Comparison of ENCODE assay signal across 15 mouse cellular contexts in the genomic region with DNA sequence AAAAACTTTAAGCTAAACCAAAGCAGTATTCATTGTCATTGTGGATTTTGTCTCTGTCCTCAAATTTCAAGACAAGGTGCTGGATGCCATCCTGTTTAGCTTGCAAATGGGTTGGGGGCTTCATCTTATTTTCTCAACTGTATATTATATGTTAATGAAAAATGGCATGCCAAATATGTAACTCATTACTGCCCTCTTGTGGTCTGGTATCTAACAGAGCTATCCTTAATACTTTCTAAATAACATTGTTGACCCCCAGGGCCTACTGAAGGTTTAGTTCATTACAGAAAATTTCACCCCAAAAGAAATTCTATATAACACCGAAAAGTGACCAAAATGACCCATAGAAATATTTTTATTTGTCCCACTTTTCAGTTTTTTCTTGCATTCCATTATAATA. TPM values are rescaled to one million over a fixed set of nuclear protein-coding genes. Genes with fewer than 3 reads are reported as not detected.
DNase-seq lines count a peak whose midpoint lies in the region; ATAC-seq and TF ChIP-seq lines count a peak whose summit lies in the region.
"Had no signal": no experiment of that assay in that cellular context is flagged by ENCODE, and none has a peak within 500 bp of the region (broad histone marks: within the 10 kb centered on the region; RNA-seq: fewer than 3 reads in every experiment).

No protein-coding gene starts in this region.

- intact Hi-C loops in left cerebral cortex, postnatal 25 days (cut with DNase I), result loop anchor here (2.0 to 10.0 kb wide), 2 partner anchors 207 to 451 kb away; no protein-coding TSS in a partner anchor

- H3K4me3 ChIP-seq in forebrain, postnatal 0 days (ENCODE audit: low read depth, low read length), result no peak overlapping the region
- no peak overlapping the region for H3K4me3 ChIP-seq in forebrain, embryonic 13.5 days
- no peak overlapping the region for H3K4me3 ChIP-seq in liver, embryonic 14.5 days (ENCODE audit: insufficient read depth in 1 of 2, low read depth in 2 of 2, low read length in 2 of 2)
- H3K4me3 ChIP-seq: embryonic facial prominence, embryonic 12.5 days had no signal

- H3K27me3 ChIP-seq in forebrain, postnatal 0 days (ENCODE audit: insufficient read depth, low read length), result no peaks in the 10 kb centered on the region
- no peaks in the 10 kb centered on the region for H3K27me3 ChIP-seq in forebrain, embryonic 13.5 days
- H3K27me3 ChIP-seq in liver, embryonic 14.5 days (ENCODE audit: control insufficient read depth, insufficient read depth, low read length), result no peaks in the 10 kb centered on the region
- H3K27me3 ChIP-seq: embryonic facial prominence, embryonic 12.5 days had no signal

- no peak for ATAC-seq in forebrain, postnatal 0 days
- ATAC-seq in forebrain, embryonic 13.5 days, result no peak
- ATAC-seq in liver, embryonic 14.5 days (ENCODE audit: insufficient read depth), result no peak
- peak; percentile 42; the same call in 1 of the 2 replicates for ATAC-seq in granulocyte monocyte progenitor cell, adult 5-6 weeks (replicated peaks; ENCODE audit: poor library complexity, severe bottlenecking)

- WGBS in forebrain, postnatal 0 days, result 48% methylated on average over 1 of the region's 1 CpGs
- WGBS in forebrain, embryonic 13.5 days, result 48% methylated on average over 1 of the region's 1 CpGs
- 12% methylated on average over 1 of the region's 1 CpGs for WGBS in liver, embryonic 14.5 days (ENCODE audit: insufficient replicate concordance)

- no peak for DNase-seq in forebrain, postnatal 0 days
- DNase-seq in liver, embryonic 14.5 days (ENCODE audit: low read depth in 3 of 3, low spot score in 3 of 3), result no peak
- DNase-seq in liver (no peak), NIH3T3 (ENCODE audit: low read depth) (peak; percentile 44)
- no peak for DNase-seq in adrenal gland, postnatal 10 days
- DNase-seq in left cerebral cortex, postnatal 25 days (ENCODE audit: low spot score in 2 of 2), result no peak
- DNase-seq: right cerebral cortex, postnatal 4 days; thymus, adult 2 months had no signal

- peak; percentile 31 for TF ChIP-seq CTCF in forebrain, postnatal 0 days (IDR thresholded peaks at IDR 0.05; ENCODE audit: low read depth)
- peak; percentile 18; the same call in 1 of the 2 replicates for TF ChIP-seq CTCF in liver, embryonic 14.5 days (IDR thresholded peaks at IDR 0.05; ENCODE audit: low read depth)

- H3K4me1 ChIP-seq in forebrain, postnatal 0 days (ENCODE audit: insufficient read depth), result no peaks in the 10 kb centered on the region
- H3K4me1 ChIP-seq in forebrain, embryonic 13.5 days, result no peaks in the 10 kb centered on the region
- no peaks in the 10 kb centered on the region for H3K4me1 ChIP-seq in liver, embryonic 14.5 days (replicated peaks; ENCODE audit: control insufficient read depth in 2 of 2, insufficient read depth in 2 of 2, low read length in 1 of 2)
- H3K4me1 ChIP-seq: embryonic facial prominence, embryonic 12.5 days had no signal

- no peak for TF ChIP-seq EP300 in liver, embryonic 14.5 days (IDR thresholded peaks at IDR 0.05; ENCODE audit: low read depth)

- H3K36me3 ChIP-seq in forebrain, postnatal 0 days (ENCODE audit: insufficient read depth), result no peaks in the 10 kb centered on the region
- no peaks in the 10 kb centered on the region for H3K36me3 ChIP-seq in forebrain, embryonic 13.5 days (ENCODE audit: poor library complexity, severe bottlenecking)
- H3K36me3 ChIP-seq in liver, embryonic 14.5 days (replicated peaks; ENCODE audit: control insufficient read depth, insufficient read depth, low read depth), result no peaks in the 10 kb centered on the region
- H3K36me3 ChIP-seq: embryonic facial prominence, embryonic 12.5 days had no signal

- H3K4me2 ChIP-seq in forebrain, postnatal 0 days (ENCODE audit: low read depth), result no peak overlapping the region
- H3K4me2 ChIP-seq in forebrain, embryonic 13.5 days, result no peak overlapping the region
- H3K4me2 ChIP-seq in liver, embryonic 14.5 days (ENCODE audit: low read depth), result no peak overlapping the region
- H3K4me2 ChIP-seq: embryonic facial prominence, embryonic 12.5 days had no signal

- H3K9me3 ChIP-seq in forebrain, postnatal 0 days (ENCODE audit: low read length), result no peaks in the 10 kb centered on the region
- no peaks in the 10 kb centered on the region for H3K9me3 ChIP-seq in forebrain, embryonic 13.5 days (replicated peaks)
- no peaks in the 10 kb centered on the region for H3K9me3 ChIP-seq in liver, embryonic 14.5 days (ENCODE audit: control insufficient read depth, low read length)
- H3K9me3 ChIP-seq: embryonic facial prominence, embryonic 12.5 days had no signal

- no peak overlapping the region for H3K27ac ChIP-seq in forebrain, postnatal 0 days (ENCODE audit: low read depth, low read length)
- no peak overlapping the region for H3K27ac ChIP-seq in forebrain, embryonic 13.5 days
- H3K27ac ChIP-seq in liver, embryonic 14.5 days, result no peak overlapping the region
- H3K27ac ChIP-seq: embryonic facial prominence, embryonic 12.5 days had no signal

- no peak overlapping the region for H3K9ac ChIP-seq in forebrain, postnatal 0 days
- no peak overlapping the region for H3K9ac ChIP-seq in forebrain, embryonic 13.5 days
- H3K9ac ChIP-seq in liver, embryonic 14.5 days (replicated peaks), result no peak overlapping the region
- H3K9ac ChIP-seq: embryonic facial prominence, embryonic 12.5 days had no signal

RNA-seq across cellular contexts. Expression of a gene that starts 5.1 kb away (rescaled TPM):
- not detected in 2 replicates for total RNA-seq in forebrain, postnatal 0 days (2014; rRNA removed)
- polyA plus RNA-seq in forebrain, postnatal 0 days (2015; fragmentation: Nextera tagmentation; extraction: Ambion mirVana), result not detected in 2 replicates
- polyA plus RNA-seq in forebrain, embryonic 13.5 days (2015; fragmentation: Nextera tagmentation; extraction: Ambion mirVana), result not detected in 2 replicates
- polyA plus RNA-seq in liver, embryonic 14.5 days (2012; rRNA removed), result not detected in 2 replicates
- not detected in 2 replicates for polyA plus RNA-seq in liver, embryonic 14.5 days (2014; fragmentation: Nextera tagmentation; extraction: Ambion mirVana)
- total RNA-seq in granulocyte monocyte progenitor cell, adult 5-6 weeks (2014; fragmentation: Nextera tagmentation), result not detected in 2 replicates
- not detected in 2 replicates for total RNA-seq in granulocyte monocyte progenitor cell, adult 5-6 weeks (2017)
- not detected for total RNA-seq in adrenal gland, postnatal 10 days (2021)
- total RNA-seq in left cerebral cortex, postnatal 25 days (2021), result not detected
- total RNA-seq: adrenal gland, postnatal 4 days; hematopoietic stem cell, adult 5-6 weeks; layer of hippocampus, postnatal 10 days had no signal
- polyA plus RNA-seq: embryonic facial prominence, embryonic 12.5 days; liver, embryonic 16.5 days had no signal

RNA-seq across cellular contexts. Expression of a gene that starts 13.4 kb away (rescaled TPM):
- not detected in 2 replicates for total RNA-seq in forebrain, postnatal 0 days (2014; rRNA removed)
- polyA plus RNA-seq in forebrain, postnatal 0 days (2015; fragmentation: Nextera tagmentation; extraction: Ambion mirVana), result not detected in 2 replicates
- not detected in 2 replicates for polyA plus RNA-seq in forebrain, embryonic 13.5 days (2015; fragmentation: Nextera tagmentation; extraction: Ambion mirVana)
- polyA plus RNA-seq in liver, embryonic 14.5 days (2012; rRNA removed), result 0.22 TPM in 1 of 2 replicates, not detected in the other
- polyA plus RNA-seq in liver, embryonic 14.5 days (2014; fragmentation: Nextera tagmentation; extraction: Ambion mirVana), result not detected in 2 replicates
- total RNA-seq in granulocyte monocyte progenitor cell, adult 5-6 weeks (2014; fragmentation: Nextera tagmentation), result not detected in 2 replicates
- not detected in 2 replicates for total RNA-seq in granulocyte monocyte progenitor cell, adult 5-6 weeks (2017)
- total RNA-seq in adrenal gland, postnatal 10 days (2021), result not detected
- total RNA-seq in left cerebral cortex, postnatal 25 days (2021), result not detected
- total RNA-seq: adrenal gland, postnatal 4 days; hematopoietic stem cell, adult 5-6 weeks; layer of hippocampus, postnatal 10 days had no signal
- polyA plus RNA-seq: embryonic facial prominence, embryonic 12.5 days had no signal

RNA-seq across cellular contexts. Expression of a gene that starts 19.3 kb away (rescaled TPM):
- not detected in 2 replicates for total RNA-seq in forebrain, postnatal 0 days (2014; rRNA removed)
- not detected in 2 replicates for polyA plus RNA-seq in forebrain, postnatal 0 days (2015; fragmentation: Nextera tagmentation; extraction: Ambion mirVana)
- polyA plus RNA-seq in forebrain, embryonic 13.5 days (2015; fragmentation: Nextera tagmentation; extraction: Ambion mirVana), result not detected in 2 replicates
- polyA plus RNA-seq in liver, embryonic 14.5 days (2012; rRNA removed), result not detected in 2 replicates
- polyA plus RNA-seq in liver, embryonic 14.5 days (2014; fragmentation: Nextera tagmentation; extraction: Ambion mirVana), result not detected in 2 replicates
- total RNA-seq in granulocyte monocyte progenitor cell, adult 5-6 weeks (2014; fragmentation: Nextera tagmentation), result not detected in 2 replicates
- not detected in 2 replicates for total RNA-seq in granulocyte monocyte progenitor cell, adult 5-6 weeks (2017)
- total RNA-seq in adrenal gland, postnatal 10 days (2021), result not detected
- total RNA-seq in left cerebral cortex, postnatal 25 days (2021), result not detected
- total RNA-seq: adrenal gland, postnatal 4 days; hematopoietic stem cell, adult 5-6 weeks; layer of hippocampus, postnatal 10 days had no signal
- polyA plus RNA-seq: embryonic facial prominence, embryonic 12.5 days; thymus, adult 2 months had no signal

RNA-seq across cellular contexts. Expression of a gene that starts 28.6 kb away (rescaled TPM):
- not detected in 2 replicates for total RNA-seq in forebrain, postnatal 0 days (2014; rRNA removed)
- polyA plus RNA-seq in forebrain, postnatal 0 days (2015; fragmentation: Nextera tagmentation; extraction: Ambion mirVana), result not detected in 2 replicates
- polyA plus RNA-seq in forebrain, embryonic 13.5 days (2015; fragmentation: Nextera tagmentation; extraction: Ambion mirVana), result not detected in 2 replicates
- polyA plus RNA-seq in liver, embryonic 14.5 days (2012; rRNA removed), result 0.02 and 0.03 TPM in 2 replicates
- not detected in 2 replicates for polyA plus RNA-seq in liver, embryonic 14.5 days (2014; fragmentation: Nextera tagmentation; extraction: Ambion mirVana)
- not detected in 2 replicates for total RNA-seq in granulocyte monocyte progenitor cell, adult 5-6 weeks (2014; fragmentation: Nextera tagmentation)
- total RNA-seq in granulocyte monocyte progenitor cell, adult 5-6 weeks (2017), result not detected in 2 replicates
- total RNA-seq in adrenal gland, postnatal 10 days (2021), result not detected
- total RNA-seq in left cerebral cortex, postnatal 25 days (2021), result not detected
- total RNA-seq: adrenal gland, postnatal 4 days; hematopoietic stem cell, adult 5-6 weeks; layer of hippocampus, postnatal 10 days had no signal
- polyA plus RNA-seq: embryonic facial prominence, embryonic 12.5 days; liver, embryonic 16.5 days had no signal

RNA-seq across cellular contexts. Expression of a gene that starts 45.9 kb away (rescaled TPM):
- not detected in 2 replicates for total RNA-seq in forebrain, postnatal 0 days (2014; rRNA removed)
- not detected in 2 replicates for polyA plus RNA-seq in forebrain, postnatal 0 days (2015; fragmentation: Nextera tagmentation; extraction: Ambion mirVana)
- not detected in 2 replicates for polyA plus RNA-seq in forebrain, embryonic 13.5 days (2015; fragmentation: Nextera tagmentation; extraction: Ambion mirVana)
- not detected in 2 replicates for polyA plus RNA-seq in liver, embryonic 14.5 days (2012; rRNA removed)
- not detected in 2 replicates for polyA plus RNA-seq in liver, embryonic 14.5 days (2014; fragmentation: Nextera tagmentation; extraction: Ambion mirVana)
- total RNA-seq in granulocyte monocyte progenitor cell, adult 5-6 weeks (2014; fragmentation: Nextera tagmentation), result not detected in 2 replicates
- total RNA-seq in granulocyte monocyte progenitor cell, adult 5-6 weeks (2017), result not detected in 2 replicates
- not detected for total RNA-seq in adrenal gland, postnatal 10 days (2021)
- total RNA-seq in left cerebral cortex, postnatal 25 days (2021), result not detected
- total RNA-seq: adrenal gland, postnatal 4 days; hematopoietic stem cell, adult 5-6 weeks; layer of hippocampus, postnatal 10 days had no signal
- polyA plus RNA-seq: embryonic facial prominence, embryonic 12.5 days; liver, embryonic 16.5 days had no signal
